Mouse (Mus musculus): ENCODE data around the gene Gm4858. TPM values are rescaled to one million over a fixed set of nuclear protein-coding genes. Genes with fewer than 3 reads are reported as not detected.
A peak's percentile ranks its signal among the peaks of the same experiment; 100 is the strongest.
"Not testable (repeated sequence)": the region's sequence is repeated elsewhere in the genome, so short reads cannot be mapped to it uniquely, and the experiment has no call there.

The Gm4858 gene
- not detected for total RNA-seq (2021)
- long read RNA-seq, experiment 1: 0 reads
- long read RNA-seq, experiment 2: 0 reads

DNA sequence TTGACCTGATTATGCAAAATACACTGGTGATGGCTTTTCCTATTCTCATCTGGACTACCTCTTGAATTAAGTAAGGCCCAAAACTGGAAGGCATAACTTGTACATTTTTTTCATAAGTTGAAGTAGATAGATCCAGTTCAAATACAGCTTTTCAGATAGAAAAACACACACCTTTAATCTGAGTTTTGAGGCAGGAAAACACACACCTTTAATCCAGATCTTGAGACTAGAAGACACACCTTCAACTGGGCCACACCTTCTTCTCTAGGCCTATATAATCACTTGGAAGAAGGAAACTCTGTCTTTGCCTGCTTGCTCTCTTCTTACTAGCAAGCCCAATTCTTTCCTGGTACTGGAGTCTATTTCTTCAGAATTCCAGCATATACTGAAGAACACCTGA is at the start of gene Gm4858:
TSS of gene Gm4858 (plus strand) at position 301 of the 400 bp plus-strand sequence.
- not testable (repeated sequence) for DNase-seq

DNA sequence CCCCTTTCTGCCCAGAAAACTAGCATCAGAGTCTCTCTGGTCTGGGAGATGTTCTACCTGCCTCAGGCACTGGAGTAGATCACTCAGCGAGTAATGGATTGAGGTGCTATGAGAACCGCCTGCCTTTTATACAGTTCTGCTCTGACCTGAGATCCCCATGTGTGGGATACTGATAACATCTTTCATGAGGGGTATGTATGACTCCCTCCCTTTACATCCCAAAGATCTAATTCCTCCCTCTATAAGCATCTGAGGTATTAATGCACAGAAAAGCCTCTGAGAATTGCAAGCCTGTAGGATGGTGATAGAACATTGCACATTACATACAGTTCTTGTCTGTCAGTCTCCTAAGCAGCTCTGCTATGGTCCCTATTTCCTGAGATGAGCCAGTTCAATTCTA is 49.7 kb upstream of the Gm4858 start, which contains the start of gene Lce1m:
TSS of gene Lce1m (minus strand) at position 101 of the 400 bp plus-strand sequence.
- DNase-seq: no peak

DNA sequence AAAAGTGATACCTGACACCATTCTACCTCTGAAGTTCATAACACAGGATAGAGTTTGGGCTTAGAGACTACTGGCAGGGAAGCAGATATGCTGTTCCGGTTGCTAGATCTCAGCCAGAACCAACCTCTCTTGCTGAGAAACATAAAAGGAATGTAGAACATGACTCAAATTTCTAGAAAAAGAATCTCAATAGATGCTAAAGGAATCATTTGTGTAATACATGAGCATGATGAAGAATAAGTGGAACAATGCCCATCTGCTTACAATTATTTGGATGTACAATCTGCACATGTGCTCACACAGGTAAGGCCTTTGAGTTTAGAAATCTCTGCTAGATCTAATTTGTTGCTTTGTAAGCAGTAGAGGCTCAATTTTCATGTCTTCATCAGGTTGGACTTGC is 47.5 kb upstream of the Gm4858 start:
- no peak for DNase-seq

DNA sequence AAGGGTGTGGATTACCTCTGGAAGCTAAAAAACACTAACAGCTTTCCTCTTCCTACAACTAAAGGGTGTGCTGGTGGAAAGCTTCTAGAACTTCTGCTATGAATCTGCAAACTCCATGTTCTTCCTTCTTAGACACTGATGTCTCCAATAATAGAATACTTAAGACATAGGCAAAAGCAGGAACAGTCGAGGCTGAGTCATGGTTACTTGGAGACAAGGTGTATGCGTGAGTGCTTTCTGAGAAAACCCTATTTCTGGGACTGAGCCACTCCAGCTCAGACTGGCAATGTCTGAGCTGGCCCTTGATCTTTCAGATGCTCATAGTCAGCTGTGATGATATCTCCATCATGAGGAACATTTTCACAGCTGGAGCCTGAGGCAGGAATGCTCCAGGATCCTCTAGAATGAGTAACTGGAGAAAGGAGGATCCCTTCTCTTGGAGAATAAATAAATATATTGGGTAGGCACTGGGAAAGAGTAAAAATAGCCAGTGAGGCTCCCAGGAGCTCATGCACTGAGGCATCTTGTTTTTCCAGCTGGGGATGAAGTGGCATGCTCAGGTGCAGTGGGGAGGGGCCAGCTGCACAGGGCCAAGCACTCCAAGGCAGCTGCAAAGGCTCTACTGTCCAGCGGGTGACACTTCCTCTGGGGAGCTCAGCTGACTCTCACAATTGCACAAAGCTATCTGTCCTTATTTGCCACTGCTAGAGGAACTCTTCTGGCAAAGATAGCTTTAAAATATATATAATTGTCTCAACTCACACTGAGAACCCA is 45.0 kb upstream of the Gm4858 start:
- DNase-seq: no peak

DNA sequence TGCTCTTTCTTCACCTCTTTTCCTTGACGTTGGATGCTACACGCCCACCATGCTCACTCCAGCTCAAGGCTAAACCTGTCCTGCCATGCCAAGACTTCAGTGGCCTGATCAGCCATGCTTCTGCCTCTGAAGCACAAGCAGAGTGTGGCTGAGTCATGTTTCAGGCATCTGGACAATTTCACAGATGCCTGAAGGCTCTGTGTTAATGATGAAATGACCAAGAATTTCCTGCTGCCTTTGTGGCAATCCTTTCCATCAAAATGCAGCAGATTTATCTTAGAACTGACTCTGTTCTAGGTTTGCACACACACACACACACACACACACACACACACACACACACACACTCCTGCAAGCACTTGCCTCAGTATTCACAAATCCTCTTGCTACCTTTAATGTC is 43.1 kb upstream of the Gm4858 start:
- no peak for DNase-seq

DNA sequence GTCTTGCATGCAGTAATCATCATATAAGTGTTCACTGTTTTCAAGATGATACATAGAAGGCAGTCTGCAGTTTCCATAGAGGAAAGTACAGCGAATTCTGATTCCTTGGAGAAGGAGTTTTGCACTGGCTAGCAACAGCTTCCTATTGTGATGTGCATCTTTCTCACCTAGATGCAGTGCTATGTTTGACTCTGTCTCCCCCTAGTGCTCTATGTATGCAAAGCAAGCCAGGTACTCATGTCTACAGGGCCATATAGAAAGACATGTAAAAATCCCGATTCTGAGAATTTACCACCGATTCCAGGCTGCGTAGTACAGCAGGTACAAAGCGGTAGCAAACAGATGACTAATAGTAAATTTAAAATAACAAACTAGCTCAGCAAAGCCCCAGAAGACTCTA is 37.2 kb upstream of the Gm4858 start:
- DNase-seq: peak in 1 of 2 experiments; percentile 7

DNA sequence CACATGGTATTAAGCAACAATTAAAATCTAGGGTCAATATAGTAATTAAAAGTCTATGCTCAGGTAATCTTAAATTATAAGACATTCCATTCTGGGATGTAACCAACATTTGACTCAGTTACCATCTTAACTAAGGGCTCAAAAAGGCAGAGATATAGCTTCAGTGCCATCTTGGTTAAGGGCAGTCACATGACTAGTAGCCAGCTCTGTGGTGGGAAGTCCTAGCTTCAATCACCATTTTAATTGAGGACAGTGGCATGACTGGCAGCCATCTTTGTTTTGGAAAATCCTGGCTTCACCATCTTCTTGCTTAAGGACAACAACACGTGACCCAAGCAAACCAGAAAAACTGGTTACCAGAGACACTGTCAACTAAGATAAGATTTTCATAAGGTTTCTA is 18.4 kb upstream of the Gm4858 start:
- no peak for DNase-seq

DNA sequence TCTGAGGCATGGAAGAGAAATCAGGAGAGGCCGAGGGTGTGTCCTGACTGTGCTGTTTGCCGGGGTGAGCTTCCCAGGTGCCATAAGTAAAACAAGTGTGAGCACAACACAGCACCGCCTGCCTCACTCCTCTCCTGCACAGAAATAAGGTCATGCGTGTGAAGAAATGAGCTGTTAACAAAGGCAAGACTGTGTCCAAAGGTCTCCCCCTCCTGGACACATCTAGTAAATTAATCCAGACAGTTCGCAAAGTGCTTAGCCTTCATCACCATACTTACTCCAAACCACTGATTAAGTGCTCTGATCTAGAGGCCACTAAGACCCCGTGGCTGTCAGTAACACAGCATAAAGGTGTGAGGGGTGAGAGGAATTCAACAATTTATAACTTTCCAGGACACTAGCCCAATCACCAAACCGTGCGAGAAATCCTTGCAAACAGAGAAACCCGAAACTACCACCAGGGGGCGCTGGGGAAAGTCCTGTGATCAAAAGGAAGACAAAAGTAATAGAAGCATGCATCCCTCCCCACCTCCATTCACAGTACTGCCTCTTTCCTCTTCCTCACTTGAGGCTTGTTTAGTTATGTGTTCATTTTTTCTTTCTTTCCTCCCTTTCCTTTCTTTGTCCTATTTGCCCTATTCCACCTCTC is 15.7 kb upstream of the Gm4858 start:
- DNase-seq: peak in 1 of 2 experiments; percentile 7

DNA sequence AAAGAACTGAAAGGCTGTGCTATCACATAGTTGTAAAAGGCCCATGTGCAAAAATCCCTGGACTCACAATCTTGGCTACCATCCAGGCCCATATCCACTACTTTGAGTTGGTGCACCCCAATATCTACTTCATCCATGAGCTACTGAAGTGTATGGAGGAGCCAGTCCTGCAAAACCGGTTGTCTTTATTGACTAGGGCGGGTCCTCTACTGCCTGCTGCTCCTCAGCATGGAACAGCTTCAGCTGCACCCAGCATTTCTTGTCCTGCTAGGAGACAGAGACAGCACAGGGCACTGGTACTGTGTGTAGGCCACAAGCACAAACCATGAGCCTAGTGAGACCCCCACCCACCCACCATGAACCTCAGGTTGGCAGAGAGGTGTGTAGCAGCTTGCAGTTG is 18.0 kb downstream of the Gm4858 start:
- DNase-seq: no peak

DNA sequence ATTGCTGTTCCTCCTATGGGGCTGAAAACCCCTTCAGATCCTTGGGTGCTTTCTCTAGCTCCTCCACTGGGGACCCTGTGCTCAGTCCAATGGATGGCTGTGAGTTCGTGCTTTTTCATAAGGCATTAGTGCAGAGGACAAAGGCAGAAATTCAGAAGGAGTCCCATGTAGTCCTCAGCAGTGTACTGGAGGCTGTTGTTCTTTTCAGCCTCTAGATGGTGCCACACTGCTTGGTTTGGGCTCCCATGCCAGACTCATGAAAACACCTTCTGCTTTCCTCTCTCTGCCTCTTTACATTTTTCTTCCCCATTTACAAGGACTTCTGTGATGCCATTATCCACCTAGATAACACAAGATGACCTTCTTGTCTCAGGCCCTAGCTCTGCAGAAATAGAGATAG is 25.0 kb downstream of the Gm4858 start:
- DNase-seq: peak in 1 of 2 experiments; percentile 2

DNA sequence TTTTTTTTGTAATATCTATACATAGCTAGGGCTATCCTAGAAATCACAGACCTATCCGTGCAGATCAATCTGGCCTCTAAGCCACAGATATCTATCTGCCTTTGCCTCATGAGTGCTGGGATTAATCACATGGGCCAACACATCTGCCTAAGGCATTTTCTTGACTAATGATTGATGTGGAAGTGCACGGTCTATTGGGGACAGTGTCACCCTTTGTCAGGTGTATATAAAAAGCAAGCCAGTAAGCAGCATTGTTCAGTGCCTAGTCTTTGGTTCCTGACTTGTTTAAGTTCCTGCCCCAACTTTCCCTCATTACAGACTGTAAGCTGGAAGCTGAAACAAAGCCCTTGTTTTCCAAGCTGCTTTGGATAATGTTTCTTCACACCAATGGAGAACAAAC is 27.8 kb downstream of the Gm4858 start:
- DNase-seq: no peak

DNA sequence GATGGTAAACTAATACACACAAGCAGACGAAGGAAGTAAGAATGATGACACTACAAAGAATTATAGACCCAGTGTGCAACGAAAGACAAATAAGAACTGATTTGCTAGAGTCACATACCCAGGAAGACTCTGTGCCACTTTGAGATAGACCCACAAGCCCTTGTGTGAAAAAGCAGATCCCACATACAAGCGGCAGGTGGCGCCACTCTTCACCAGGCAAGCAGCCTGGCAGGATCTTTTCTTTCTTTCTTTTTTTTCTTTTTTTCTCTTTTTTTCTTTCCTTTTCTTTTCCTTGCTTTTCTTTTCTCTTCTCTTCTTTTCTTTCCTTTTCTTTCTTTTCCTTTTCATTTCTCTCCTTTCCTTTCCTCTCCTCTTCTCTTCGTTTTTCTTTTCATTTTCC is 43.0 kb downstream of the Gm4858 start:
- no peak for DNase-seq

DNA sequence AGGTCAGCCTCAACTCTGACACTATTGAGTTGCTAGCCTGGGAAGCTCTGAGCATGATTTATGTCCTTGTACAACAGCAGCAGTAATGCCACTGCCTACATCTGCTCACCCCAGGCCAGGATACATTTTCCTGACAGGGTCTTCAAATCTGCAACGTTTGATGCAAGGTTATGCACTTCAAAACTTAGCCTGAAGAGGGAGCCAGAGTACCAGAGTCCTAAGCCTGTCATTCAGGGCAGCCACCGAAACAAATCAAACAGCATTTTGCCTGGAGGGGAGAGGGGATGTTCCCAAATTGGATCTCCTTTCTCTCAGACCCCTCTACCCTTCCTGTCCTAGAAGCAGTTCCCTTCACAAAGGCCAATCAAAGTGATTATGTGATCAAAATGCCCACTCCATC is 45.9 kb downstream of the Gm4858 start:
- peak in 1 of 2 experiments; percentile 15 for DNase-seq

DNA sequence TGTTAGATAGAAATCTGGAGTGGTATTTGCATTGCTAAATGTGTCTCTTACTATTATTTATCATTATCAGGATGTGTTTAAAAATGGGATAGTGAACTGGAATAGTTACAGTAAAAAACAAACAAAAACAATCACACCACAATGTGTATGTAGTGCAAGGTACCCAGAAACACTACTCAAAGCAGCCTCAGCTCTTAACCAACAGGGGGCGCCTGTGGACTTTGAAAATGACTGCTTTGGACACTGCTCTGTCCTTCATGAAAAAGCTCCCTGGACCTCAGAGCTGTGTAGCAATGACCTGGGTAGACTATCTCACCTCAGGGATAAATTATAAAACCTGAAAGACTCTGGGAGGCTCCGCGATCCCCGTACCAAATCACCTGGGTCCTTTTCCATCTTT is 50.5 kb downstream of the Gm4858 start:
- DNase-seq: no peak

Other genes with a start within 250 kb of the Gm4858 start
- gene Kprp, start 241.6 kb upstream of the Gm4858 start, total RNA-seq (2021): not detected
- not detected for gene Lce1l, start 217.5 kb upstream of the Gm4858 start, total RNA-seq (2021)
- gene 2310050C09Rik, start 198.6 kb upstream of the Gm4858 start, total RNA-seq (2021): not detected
- not detected for gene Lce3a, start 142.6 kb upstream of the Gm4858 start, total RNA-seq (2021)
- not detected for gene Lce3b, start 135.8 kb upstream of the Gm4858 start, total RNA-seq (2021)
- not detected for gene Lce3c, start 124.3 kb upstream of the Gm4858 start, total RNA-seq (2021)
- gene Lce3d, start 111.4 kb upstream of the Gm4858 start, total RNA-seq (2021): not detected
- not detected for gene Lce3e, start 101.8 kb upstream of the Gm4858 start, total RNA-seq (2021)
- gene Lce3f, start 76.6 kb upstream of the Gm4858 start, total RNA-seq (2021): not detected
- not detected for gene Crct1, start 53.1 kb upstream of the Gm4858 start, total RNA-seq (2021)
- not detected for gene Lce1m, start 49.8 kb upstream of the Gm4858 start, total RNA-seq (2021)
- gene Crnn, start 76.0 kb downstream of the Gm4858 start, total RNA-seq (2021): not detected
- gene Flg2, start 128.5 kb downstream of the Gm4858 start, total RNA-seq (2021): not detected
- gene Flg, start 204.7 kb downstream of the Gm4858 start, total RNA-seq (2021): not detected

All from heart, adult 18-20 months (tissue).